Mouse (Mus musculus) embryo, embryonic 11 days (tissue): ENCODE measurements at regions not wholly inside any gene's neighbourhood (a gene's known extent, or its start where the extent isn't known, plus 50 kb on each side); places are given as distances from the start of the nearest gene placed in this dataset.
A peak's percentile ranks its signal among the peaks of the same experiment; 100 is the strongest.
"Not testable (repeated sequence)": the region's sequence is repeated elsewhere in the genome, so short reads cannot be mapped to it uniquely, and the experiment has no call there.

Experiments
- DNase-seq: peaks from one replicate; pipeline ENCODE4 v3.0.0-alpha.2; 2015

DNA sequence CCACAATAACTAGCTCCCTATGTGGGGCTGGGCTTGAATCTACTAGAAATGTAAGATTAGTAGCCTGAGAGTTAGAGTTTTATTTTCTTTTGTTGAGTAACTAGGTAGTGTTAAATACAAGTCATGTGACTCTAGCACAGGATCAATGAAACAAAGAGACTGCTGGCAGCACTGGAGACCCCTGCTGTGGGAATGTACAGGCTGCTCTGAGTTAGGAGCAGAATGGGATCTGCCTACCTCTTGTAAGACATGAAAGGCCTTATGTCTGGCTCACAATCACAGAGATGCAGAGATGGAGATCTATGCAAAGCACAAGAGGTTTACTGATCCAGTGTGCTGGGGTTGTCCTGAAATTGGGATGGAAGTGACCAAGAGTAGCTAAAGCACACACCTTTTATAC is 193.9 kb upstream of the Kcnmb2 start:
- not testable (repeated sequence) for DNase-seq

GRCm38 (mm10) chr3:31741289-31741688 is 161.0 kb upstream of the Kcnmb2 start:
- no peak for DNase-seq

DNA sequence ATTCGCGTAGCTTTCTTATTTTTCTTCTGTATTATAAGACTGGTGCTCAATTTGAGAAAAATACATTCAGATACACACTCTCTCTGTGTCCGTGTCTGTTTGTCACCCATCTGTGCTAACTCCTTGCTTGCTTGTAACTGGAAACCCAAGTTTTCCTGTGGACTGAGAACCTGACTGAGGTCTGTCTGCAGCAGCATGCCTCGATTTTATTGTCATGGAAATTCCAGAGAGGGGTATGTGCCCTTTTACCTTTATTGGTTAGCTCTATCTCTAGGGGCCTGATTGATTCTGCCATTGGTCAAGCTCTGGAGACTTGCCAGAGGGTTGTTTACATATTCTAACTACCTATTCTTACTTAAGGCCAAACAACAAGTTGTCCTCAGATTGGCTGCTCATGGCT is 146.4 kb upstream of the Kcnmb2 start:
- no peak for DNase-seq

GRCm38 (mm10) chr3:31769193-31769592 is 133.1 kb upstream of the Kcnmb2 start:
- peak; percentile 60 for DNase-seq

DNA sequence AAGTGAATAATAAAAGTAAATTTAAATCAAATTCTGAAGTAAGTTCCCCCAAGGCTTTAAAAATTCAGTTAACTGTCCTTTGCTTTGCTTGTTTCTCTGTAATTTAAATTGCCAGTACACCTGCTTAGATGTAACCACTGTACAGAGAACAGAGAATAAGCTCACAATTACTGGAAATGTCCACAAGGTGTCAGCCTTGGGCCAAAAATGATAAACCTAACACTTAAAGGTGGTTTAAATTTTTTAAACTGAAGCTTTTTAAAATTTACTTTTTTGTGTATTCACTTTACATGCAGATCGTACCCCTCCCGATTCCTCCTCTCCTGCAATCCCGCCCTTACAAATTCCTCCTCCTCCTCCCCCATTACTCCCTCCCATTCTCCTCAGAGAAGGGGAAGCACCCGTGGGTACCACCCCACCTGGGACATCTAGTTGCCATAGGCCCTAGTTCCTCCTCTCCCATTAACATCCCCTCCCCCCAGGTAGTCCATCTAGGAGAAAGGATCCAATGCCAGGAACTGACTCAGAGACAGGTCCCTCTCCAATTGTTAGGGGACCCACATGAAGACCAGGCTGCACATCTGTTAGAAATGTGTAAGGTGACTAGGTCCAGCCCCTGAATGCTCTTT is 111.9 kb upstream of the Kcnmb2 start:
- DNase-seq, result peak; percentile 48

DNA sequence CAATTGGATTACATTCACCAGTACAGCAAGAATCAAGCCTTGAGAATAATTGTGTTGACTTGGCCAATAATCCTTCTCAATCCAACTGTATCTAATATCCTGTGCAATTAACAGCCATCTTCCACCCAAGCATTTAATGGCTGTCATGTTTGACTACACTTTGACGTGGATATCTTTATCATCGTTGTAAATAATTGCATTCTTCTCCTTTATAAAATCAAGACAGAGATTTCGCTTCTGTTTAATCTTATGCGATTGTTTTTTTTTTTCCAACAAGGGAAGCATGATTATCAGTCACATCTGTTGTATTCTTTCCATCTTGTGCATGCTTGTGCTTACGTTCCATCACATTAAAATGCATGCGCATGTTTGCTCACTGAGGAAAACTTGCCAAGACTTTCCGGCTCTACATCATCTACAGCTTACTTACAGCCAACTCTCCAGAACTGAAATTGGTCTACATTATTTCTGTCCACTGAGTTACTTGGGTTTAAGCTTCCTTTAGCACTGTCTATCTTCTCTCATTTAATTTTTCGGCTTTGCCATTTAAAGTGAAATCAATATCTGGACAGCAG is 108.8 kb upstream of the Kcnmb2 start:
- DNase-seq, result no peak

GRCm38 (mm10) chr3:31796621-31797020 is 105.7 kb upstream of the Kcnmb2 start:
- no peak for DNase-seq

DNA sequence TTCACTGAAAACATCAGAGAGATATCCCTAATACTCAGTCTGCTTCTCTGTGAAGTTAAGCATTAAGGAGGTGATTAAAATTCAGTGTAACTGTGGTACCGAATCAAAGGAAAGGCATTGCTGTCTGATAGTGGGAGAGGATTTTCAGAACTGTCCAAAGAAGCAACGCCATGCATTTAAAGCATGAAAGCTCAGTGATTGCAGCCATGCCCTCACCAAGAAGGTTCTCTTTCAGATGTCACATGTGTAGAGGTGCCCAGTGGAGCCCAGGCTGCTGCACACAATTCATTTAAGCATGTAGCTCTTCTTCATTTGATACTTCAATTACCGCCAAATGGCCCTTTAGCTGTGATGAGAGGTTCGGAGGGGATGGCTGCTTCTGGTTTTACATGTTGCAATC is 103.1 kb upstream of the Kcnmb2 start:
- no peak for DNase-seq

- DNase-seq, result peak; percentile 33
Observed at GRCm38 (mm10) chr3:31804038-31804437, 98.3 kb upstream of the Kcnmb2 start.

GRCm38 (mm10) chr3:31807741-31808140 is 94.6 kb upstream of the Kcnmb2 start:
- peak; percentile 2 for DNase-seq

DNA sequence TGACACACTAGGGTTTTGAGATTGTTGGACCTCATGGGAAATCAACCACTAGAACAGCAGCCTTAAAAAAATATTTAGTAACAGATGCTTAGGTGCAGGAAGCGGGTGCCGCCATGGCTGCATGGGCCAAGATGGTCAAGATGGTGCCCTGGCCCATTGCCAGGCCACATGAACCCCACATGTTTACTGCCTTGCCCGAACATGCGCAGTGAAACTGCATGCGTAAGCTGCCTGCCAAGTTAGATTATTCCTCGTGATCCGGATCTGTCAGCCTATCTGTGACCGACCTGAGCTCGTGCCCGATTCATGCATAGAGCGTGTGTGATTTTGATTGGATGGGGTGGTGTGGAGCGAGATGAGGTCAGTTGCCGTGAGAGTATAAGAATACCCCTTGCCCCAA is 93.2 kb upstream of the Kcnmb2 start:
- not testable (repeated sequence) for DNase-seq

- DNase-seq, result no peak
Observed at GRCm38 (mm10) chr3:31811232-31811631, 91.1 kb upstream of the Kcnmb2 start.

DNA sequence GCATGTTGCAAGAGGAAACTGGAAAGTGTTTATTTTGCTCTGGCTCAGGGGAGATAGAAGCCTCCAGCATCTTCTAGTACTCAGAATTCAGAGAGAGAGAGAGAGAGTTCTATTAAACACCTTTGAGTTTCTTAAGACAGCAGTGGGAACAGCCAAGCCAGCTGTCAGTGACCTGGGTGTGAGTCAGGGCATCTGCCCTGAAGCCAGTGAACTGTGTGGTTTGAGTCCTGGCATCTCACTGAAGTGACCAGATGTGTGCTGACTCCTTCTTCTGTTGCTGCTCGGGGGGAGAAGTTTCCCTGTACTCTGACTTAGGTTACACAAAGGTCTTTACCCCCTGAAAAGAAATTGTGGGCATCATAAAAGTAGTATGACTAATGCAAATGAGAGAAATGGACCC is 70.4 kb upstream of the Kcnmb2 start:
- DNase-seq, result no peak

GRCm38 (mm10) chr3:31841253-31841652 is 61.1 kb upstream of the Kcnmb2 start:
- no peak for DNase-seq

DNA sequence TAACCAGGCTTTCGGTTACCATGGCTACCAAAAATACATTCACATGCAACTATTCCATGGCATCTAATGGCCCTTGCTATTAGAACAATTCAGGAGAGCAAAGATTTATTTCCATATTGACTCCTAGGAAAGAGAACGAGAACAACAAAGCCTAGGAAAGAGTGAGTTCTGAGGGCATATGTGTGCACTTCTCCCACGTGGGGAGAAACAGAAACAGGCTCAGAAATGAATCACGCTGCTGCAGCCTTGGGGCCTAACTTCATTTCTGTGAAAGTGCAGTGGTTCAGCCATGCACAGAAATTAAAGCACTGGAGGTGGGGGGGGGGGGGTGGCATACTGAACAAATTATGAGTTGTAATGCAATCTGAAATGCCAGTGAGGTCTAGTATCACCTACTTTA is 55.2 kb upstream of the Kcnmb2 start:
- no peak for DNase-seq
